Mouse (Mus musculus) MN1 (cell line): ENCODE measurements around the gene Zfp541.

Experiments
- DNase-seq: peaks from one replicate; pipeline ENCODE4 v3.0.0-alpha.2; 2016; ENCODE audit warnings: low spot score

The Zfp541 gene

GRCm38 (mm10) chr7:16061219-16062098 lies at the start of gene Zfp541:
Gene Zfp541 (plus strand): TSS chr7:16061814.
- no peak for DNase-seq

- no peak for DNase-seq
Observed at GRCm38 (mm10) chr7:16012576-16013263, 48.9 kb upstream of the Zfp541 start.

- DNase-seq = no peak
Observed at GRCm38 (mm10) chr7:16013722-16014275, 47.8 kb upstream of the Zfp541 start.

- DNase-seq = no peak
Observed at GRCm38 (mm10) chr7:16014521-16015175, 47.0 kb upstream of the Zfp541 start.

- no peak for DNase-seq
Observed at GRCm38 (mm10) chr7:16015384-16015783, 46.2 kb upstream of the Zfp541 start.

- no peak for DNase-seq
Observed at GRCm38 (mm10) chr7:16018016-16018810, 43.4 kb upstream of the Zfp541 start.

- no peak for DNase-seq
Observed at GRCm38 (mm10) chr7:16019256-16020094, 42.1 kb upstream of the Zfp541 start.

GRCm38 (mm10) chr7:16024603-16025222 lies 36.9 kb upstream of the Zfp541 start:
- DNase-seq = no peak

GRCm38 (mm10) chr7:16028102-16028927 lies 33.3 kb upstream of the Zfp541 start:
- no peak for DNase-seq

GRCm38 (mm10) chr7:16031072-16031471 lies 30.5 kb upstream of the Zfp541 start:
- DNase-seq = no peak

GRCm38 (mm10) chr7:16033059-16033458 lies 28.6 kb upstream of the Zfp541 start:
- DNase-seq = no peak

GRCm38 (mm10) chr7:16033580-16034461 lies 27.8 kb upstream of the Zfp541 start:
- DNase-seq = no peak

GRCm38 (mm10) chr7:16036972-16037371 lies 24.6 kb upstream of the Zfp541 start:
- DNase-seq = no peak

GRCm38 (mm10) chr7:16039363-16039762 lies 22.3 kb upstream of the Zfp541 start:
- DNase-seq = no peak

GRCm38 (mm10) chr7:16041208-16041607 lies 20.4 kb upstream of the Zfp541 start:
- no peak for DNase-seq

- no peak for DNase-seq
Observed at GRCm38 (mm10) chr7:16042850-16043775, 18.5 kb upstream of the Zfp541 start.

GRCm38 (mm10) chr7:16043861-16044435 lies 17.7 kb upstream of the Zfp541 start:
- DNase-seq = no peak
